Mouse (Mus musculus) stomach, postnatal 0 days (tissue): ENCODE measurements around the gene Gm3435. TPM values are rescaled to one million over a fixed set of nuclear protein-coding genes. Genes with fewer than 3 reads are reported as not detected.
"Not testable (repeated sequence)": the region's sequence is repeated elsewhere in the genome, so short reads cannot be mapped to it uniquely, and the experiment has no call there.

ENCODE experiments used
- ATAC-seq: fragments of 200-750 bp; cut with Nextera tagmentation; 2 replicates; pipeline ENCODE4 v1.8.0; 2017; ENCODE audit not compliant: low FRiP score, low TSS enrichment
- DNase-seq: peaks from one replicate; pipeline ENCODE4 v3.0.0-alpha.2; 2016; ENCODE audit warnings: low spot score
- H3K27ac ChIP-seq: fragments of 300-500 bp; sonication (generic); replicated peaks from 2 replicates; pipeline ENCODE4 v1.5.1; 2014; ENCODE audit warnings: mild to moderate bottlenecking, control low read depth
- H3K27me3 ChIP-seq: fragments of 300-500 bp; sonication (generic); 2 replicates; pipeline ENCODE4 v1.6.1; 2014; ENCODE audit warnings: low read length; ENCODE audit not compliant: control insufficient read depth, insufficient read depth
- H3K36me3 ChIP-seq: fragments of 300-500 bp; sonication (generic); 2 replicates; pipeline ENCODE4 v1.6.1; 2014; ENCODE audit warnings: low read length, mixed read lengths; ENCODE audit not compliant: control insufficient read depth, insufficient read depth
- H3K4me1 ChIP-seq: fragments of 300-500 bp; sonication (generic); replicated peaks from 2 replicates; pipeline ENCODE4 v1.6.1; 2014; ENCODE audit warnings: antibody characterized with exemption; ENCODE audit not compliant: control insufficient read depth, insufficient read depth
- H3K4me2 ChIP-seq: fragments of 300-500 bp; sonication (generic); replicated peaks from 2 replicates; pipeline ENCODE4 v1.6.1; 2014; ENCODE audit warnings: low read depth, mild to moderate bottlenecking, control low read depth, moderate library complexity
- H3K4me3 ChIP-seq: fragments of 300-500 bp; sonication (generic); 2 replicates; pipeline ENCODE4 v1.5.1; 2014; ENCODE audit warnings: low read depth, low read length, control low read depth
- H3K9ac ChIP-seq: fragments of 300-500 bp; sonication (generic); 2 replicates; pipeline ENCODE4 v1.6.1; 2014; ENCODE audit warnings: mild to moderate bottlenecking, low read length, control low read depth, mixed read lengths
- H3K9me3 ChIP-seq: fragments of 300-500 bp; sonication (generic); 2 replicates; pipeline ENCODE4 v1.6.1; 2016; ENCODE audit warnings: low read length; ENCODE audit not compliant: control insufficient read depth
- CTCF ChIP-seq: IDR thresholded peaks from 2 replicates; pipeline ENCODE4 v1.5.1; 2016; ENCODE audit warnings: antibody characterized with exemption, low read depth, mild to moderate bottlenecking, moderate library complexity
- EP300 ChIP-seq: optimal IDR thresholded peaks from 2 replicates; pipeline ENCODE3; 2016; ENCODE audit warnings: antibody characterized with exemption
- WGBS: fragments of 180-500 bp; shearing (Covaris S2); extraction: QIAGEN DNeasy Blood & Tissue Kit; methylation state at CpG from one replicate; pipeline ENCODE4 v1.1.7; 2014; 5-methylcytosine and 5-hydroxymethylcytosine counted together
- polyA plus RNA-seq: library from polyadenylated mRNA; unstranded; fragments of >200 nt; fragmentation: Nextera tagmentation; extraction: Ambion mirVana; gene quantifications from 2 replicates; pipeline ENCODE4 v1.2.1, GENCODE M21; 2015

Gene Gm3435
- 5.4 and 5.8 TPM in 2 replicates for polyA plus RNA-seq

- not testable (repeated sequence) for DNase-seq, H3K27me3 ChIP-seq, H3K4me2 ChIP-seq, H3K9me3 ChIP-seq, H3K27ac ChIP-seq, H3K4me3 ChIP-seq, H3K4me1 ChIP-seq, H3K9ac ChIP-seq, H3K36me3 ChIP-seq
- peak; percentile 98 for ATAC-seq
- whole genome bisulfite sequencing, result no CpG with 5 or more reads among the region's 60 CpGs
Observed at GRCm38 (mm10) chr17:15009706-15010413, at the start of gene Gm3435. Gm3435 (plus strand) TSS chr17:15010176.

- H3K27ac ChIP-seq, result peak overlapping the region; percentile 40; the same call in 1 of the 2 replicates
- DNase-seq, result peak; percentile 31
Observed at GRCm38 (mm10) chr17:14960520-14960919, 49.5 kb upstream of the Gm3435 start.

GRCm38 (mm10) chr17:14960951-14961556, 48.9 kb upstream of the Gm3435 start, which contains the start of gene Phf10:
Phf10 (minus strand) TSS chr17:14961273.
- H3K4me1 ChIP-seq, H3K9me3 ChIP-seq, H3K27me3 ChIP-seq, H3K36me3 ChIP-seq: not testable (repeated sequence)
- peak; percentile 58 for DNase-seq
- peak; percentile 86 for ATAC-seq
- H3K9ac ChIP-seq, result peak within 1 kb of the TSS; percentile 72
- H3K4me3 ChIP-seq, result peak within 1 kb of the TSS; percentile 62
- peak within 1 kb of the TSS; percentile 88 for H3K4me2 ChIP-seq
- peak within 1 kb of the TSS; percentile 71 for H3K27ac ChIP-seq
- under 1% methylated on average over 43 of the region's 100 CpGs for WGBS

More at GRCm38 (mm10) chr17:14960520-14960919, 49.5 kb upstream of the Gm3435 start:
- no peaks in the 10 kb centered on the region for H3K27me3 ChIP-seq
- H3K4me1 ChIP-seq, result peaks cover 2% of the 10 kb centered on the region; the same call in 1 of the 2 replicates
- TF ChIP-seq CTCF (no peak), EP300 (no peak)
- H3K4me3 ChIP-seq, result peak overlapping the region; percentile 62
- H3K9ac ChIP-seq, result peak overlapping the region; percentile 72
- peak overlapping the region; percentile 88 for H3K4me2 ChIP-seq
- no peaks in the 10 kb centered on the region for H3K36me3 ChIP-seq
- under 1% methylated on average over 19 of the region's 23 CpGs for WGBS
- ATAC-seq, result peak; percentile 14; the same call in 1 of the 2 replicates
- H3K9me3 ChIP-seq, result no peaks in the 10 kb centered on the region

GRCm38 (mm10) chr17:14961557-14962154, 48.3 kb upstream of the Gm3435 start:
- H3K27me3 ChIP-seq, H3K27ac ChIP-seq, H3K9me3 ChIP-seq, H3K4me1 ChIP-seq, H3K36me3 ChIP-seq, H3K4me2 ChIP-seq, DNase-seq, H3K4me3 ChIP-seq, H3K9ac ChIP-seq: not testable (repeated sequence)
- WGBS, result no CpG with 5 or more reads among the region's 44 CpGs
- ATAC-seq, result peak; percentile 79

GRCm38 (mm10) chr17:14968373-14968913, 41.5 kb upstream of the Gm3435 start:
- H3K9me3 ChIP-seq, H3K27me3 ChIP-seq, H3K4me3 ChIP-seq, H3K4me1 ChIP-seq, H3K36me3 ChIP-seq, ATAC-seq, H3K9ac ChIP-seq, DNase-seq, H3K4me2 ChIP-seq, H3K27ac ChIP-seq: not testable (repeated sequence)
- no CpG with 5 or more reads among the region's 6 CpGs for WGBS

- H3K9me3 ChIP-seq, H3K27me3 ChIP-seq, H3K27ac ChIP-seq, H3K4me1 ChIP-seq, H3K4me3 ChIP-seq, H3K4me2 ChIP-seq, H3K36me3 ChIP-seq, H3K9ac ChIP-seq, DNase-seq: not testable (repeated sequence)
- WGBS, result 1% methylated on average over 4 of the region's 7 CpGs
- ATAC-seq, result 0 out of 2 replicates have a peak, but pooled peaks have one; percentile 28
Observed at GRCm38 (mm10) chr17:14977718-14978361, 32.1 kb upstream of the Gm3435 start.

GRCm38 (mm10) chr17:14978362-14979038, 31.5 kb upstream of the Gm3435 start, which contains the start of the genes 9030025P20Rik and Gm3417:
9030025P20Rik (plus strand) TSS chr17:14978468.
Gm3417 (minus strand) TSS chr17:14978790.
- no CpG with 5 or more reads among the region's 60 CpGs for WGBS
- not testable (repeated sequence) for H3K4me2 ChIP-seq, H3K27ac ChIP-seq, H3K4me1 ChIP-seq, H3K9ac ChIP-seq, H3K27me3 ChIP-seq, H3K4me3 ChIP-seq, DNase-seq, H3K36me3 ChIP-seq, H3K9me3 ChIP-seq
- ATAC-seq, result peak; percentile 99
